Mouse (Mus musculus): ENCODE data around the gene Pmis2. TPM values are rescaled to one million over a fixed set of nuclear protein-coding genes. Genes with fewer than 3 reads are reported as not detected.

Gene Pmis2
- total RNA-seq, 1 experiment: 0.36 TPM

DNA sequence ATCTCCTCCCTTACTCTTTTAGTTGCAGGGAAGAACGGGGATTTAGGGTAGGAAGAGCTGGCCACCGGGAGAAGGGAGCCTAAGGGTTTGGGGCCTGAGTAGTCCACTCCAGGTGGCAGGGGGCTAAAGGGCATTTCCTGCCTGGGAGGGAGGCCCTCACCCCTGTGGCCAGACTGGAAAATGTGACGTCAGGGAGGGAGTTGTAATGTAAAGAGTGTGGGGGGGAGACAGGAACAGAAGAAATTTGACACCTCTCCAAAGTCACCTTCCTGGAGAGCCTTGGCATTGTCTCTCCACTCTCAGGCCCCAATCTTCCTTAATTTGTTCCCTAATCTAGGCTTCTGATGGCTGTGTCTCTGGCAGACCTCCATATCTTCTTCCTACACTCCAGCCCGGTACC lies 32.3 kb downstream of the Pmis2 start:
- peaks cover 18% of the 10 kb centered on the region for H3K36me3 ChIP-seq (ENCODE audit: control insufficient read depth, insufficient read depth, low read length, poor library complexity, severe bottlenecking)
- in situ Hi-C loops (cut with MboI; ENCODE audit: low sequenced_read_pairs in 2 of 2, unreplicated experiment in 2 of 2): no loop called here
- no peak for TF ChIP-seq ZC3H11A (IDR thresholded peaks at IDR 0.05; ENCODE audit: borderline replicate concordance, low read depth, low read length)
- TF ChIP-seq MAFK (IDR thresholded peaks at IDR 0.05; ENCODE audit: insufficient read depth, low read depth, low read length): no peak
- TF ChIP-seq CHD2 (IDR thresholded peaks at IDR 0.05; ENCODE audit: low read depth, low read length): no peak
- no peak for TF ChIP-seq HCFC1 (IDR thresholded peaks at IDR 0.05; ENCODE audit: borderline replicate concordance, insufficient read depth, low read length)
- TF ChIP-seq ZNF384 (IDR thresholded peaks at IDR 0.05; ENCODE audit: low read depth, low read length): no peak
- peak; percentile 30 for DNase-seq (ENCODE audit: low read depth, low spot score)
- H3K9me3 ChIP-seq (ENCODE audit: control insufficient read depth, insufficient read depth, low read depth, low read length): no peaks in the 10 kb centered on the region
- H3K4me1 ChIP-seq (ENCODE audit: control insufficient read depth in 2 of 2, insufficient read depth in 2 of 2, low read length in 2 of 2, poor library complexity in 1 of 2): peaks cover 9 to 21% of the 10 kb centered on the region in 2 experiments; a peak in 3 of 4 replicates
- no peak overlapping the region for H3K27ac ChIP-seq (ENCODE audit: insufficient read depth, low read depth, low read length, poor library complexity, severe bottlenecking)
- H3K9ac ChIP-seq (ENCODE audit: insufficient read depth, low read depth, low read length, poor library complexity, severe bottlenecking): no peak overlapping the region
- no peak overlapping the region for H3K4me3 ChIP-seq (ENCODE audit: insufficient read depth in 1 of 2, low read depth in 1 of 2, low read length in 2 of 2, poor library complexity in 1 of 2, severe bottlenecking in 1 of 2)

DNA sequence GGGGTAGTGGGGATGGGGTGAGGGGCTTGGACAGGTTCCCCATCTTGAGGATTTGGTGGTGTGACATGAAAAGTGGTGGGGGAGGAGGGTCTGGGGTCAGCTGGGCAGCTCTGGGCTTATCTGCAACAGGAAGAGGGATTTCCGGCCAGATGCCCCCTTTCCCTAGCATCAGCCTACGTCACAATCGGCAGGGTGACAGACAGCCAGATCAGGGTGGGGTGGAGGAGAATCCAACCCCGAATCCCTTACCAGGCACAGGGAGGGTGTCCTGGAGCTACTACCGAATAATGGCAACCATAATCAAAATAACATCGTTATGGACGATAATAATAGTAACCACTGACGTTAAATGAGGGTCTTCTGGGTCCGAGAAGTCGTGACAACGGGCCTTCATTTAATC lies 35.0 kb downstream of the Pmis2 start:
- Histone ChIP-seq H3K4me1 (ENCODE audit: control insufficient read depth in 2 of 2, insufficient read depth in 2 of 2, low read length in 2 of 2, poor library complexity in 1 of 2) (peaks cover 9 to 28% of the 10 kb centered on the region in 2 experiments; a peak in 3 of 4 replicates), H3K36me3 (ENCODE audit: control insufficient read depth, insufficient read depth, low read length, poor library complexity, severe bottlenecking) (peaks cover 8% of the 10 kb centered on the region), H3K9me3 (ENCODE audit: control insufficient read depth, insufficient read depth, low read depth, low read length) (no peaks in the 10 kb centered on the region), H3K4me3 (ENCODE audit: insufficient read depth in 1 of 2, low read depth in 1 of 2, low read length in 2 of 2, poor library complexity in 1 of 2, severe bottlenecking in 1 of 2) (no peak overlapping the region), H3K27ac (ENCODE audit: insufficient read depth, low read depth, low read length, poor library complexity, severe bottlenecking) (no peak overlapping the region), H3K9ac (ENCODE audit: insufficient read depth, low read depth, low read length, poor library complexity, severe bottlenecking) (no peak overlapping the region)
- in situ Hi-C loops (cut with MboI; ENCODE audit: low sequenced_read_pairs in 2 of 2, unreplicated experiment in 2 of 2): no loop called here
- TF ChIP-seq CHD2 (IDR thresholded peaks at IDR 0.05; ENCODE audit: low read depth, low read length): no peak
- TF ChIP-seq ZC3H11A (IDR thresholded peaks at IDR 0.05; ENCODE audit: borderline replicate concordance, low read depth, low read length): no peak
- TF ChIP-seq ZNF384 (IDR thresholded peaks at IDR 0.05; ENCODE audit: low read depth, low read length): no peak
- DNase-seq (ENCODE audit: low read depth, low spot score): no peak

DNA sequence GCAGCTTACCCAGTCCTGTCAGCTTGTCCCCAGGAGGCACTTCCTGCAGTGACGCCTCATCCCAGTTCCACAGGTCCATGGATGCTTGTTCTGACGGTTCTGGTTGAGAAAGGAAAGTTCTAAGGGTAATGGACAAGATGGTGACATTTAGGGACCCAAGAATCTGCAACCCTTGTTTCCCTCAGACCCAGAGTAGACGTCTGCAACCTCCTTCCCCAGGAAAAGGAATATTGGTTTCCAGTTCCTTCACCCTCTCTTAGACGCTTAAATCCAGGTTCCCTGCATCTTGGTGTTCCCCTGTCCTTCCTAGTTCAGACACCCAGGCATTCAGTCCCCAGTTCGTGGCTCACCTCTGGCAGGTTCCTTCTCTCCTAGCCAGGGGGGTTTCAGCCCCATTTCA lies 35.7 kb downstream of the Pmis2 start, which contains the start of gene Etv2:
TSS of gene Etv2 (minus strand) at position 101 of the 400 bp plus-strand sequence.
- no peak for DNase-seq (ENCODE audit: low read depth, low spot score)
- Histone ChIP-seq H3K9ac (ENCODE audit: insufficient read depth, low read depth, low read length, poor library complexity, severe bottlenecking) (peak within 1 kb of the TSS; percentile 44; the same call in 1 of the 2 replicates), H3K4me3 (ENCODE audit: insufficient read depth in 1 of 2, low read depth in 1 of 2, low read length in 2 of 2, poor library complexity in 1 of 2, severe bottlenecking in 1 of 2) (peak within 1 kb of the TSS; percentile 43 to 44), H3K4me1 (ENCODE audit: control insufficient read depth in 2 of 2, insufficient read depth in 2 of 2, low read length in 2 of 2, poor library complexity in 1 of 2) (peaks cover 9 to 28% of the 10 kb centered on the region in 2 experiments; a peak in 3 of 4 replicates), H3K36me3 (ENCODE audit: control insufficient read depth, insufficient read depth, low read length, poor library complexity, severe bottlenecking) (peaks cover 2% of the 10 kb centered on the region), H3K9me3 (ENCODE audit: control insufficient read depth, insufficient read depth, low read depth, low read length) (no peaks in the 10 kb centered on the region), H3K27ac (ENCODE audit: insufficient read depth, low read depth, low read length, poor library complexity, severe bottlenecking) (no peak within 1 kb of the TSS)
- TF ChIP-seq HCFC1 (IDR thresholded peaks at IDR 0.05; ENCODE audit: borderline replicate concordance, insufficient read depth, low read length): no peak
- no peak for TF ChIP-seq ZNF384 (IDR thresholded peaks at IDR 0.05; ENCODE audit: low read depth, low read length)
- no peak for TF ChIP-seq MAFK (IDR thresholded peaks at IDR 0.05; ENCODE audit: insufficient read depth, low read depth, low read length)
- no peak for TF ChIP-seq CHD2 (IDR thresholded peaks at IDR 0.05; ENCODE audit: low read depth, low read length)
- TF ChIP-seq ZC3H11A (IDR thresholded peaks at IDR 0.05; ENCODE audit: borderline replicate concordance, low read depth, low read length): no peak
- in situ Hi-C loops (cut with MboI; ENCODE audit: low sequenced_read_pairs in 2 of 2, unreplicated experiment in 2 of 2): no loop called here

DNA sequence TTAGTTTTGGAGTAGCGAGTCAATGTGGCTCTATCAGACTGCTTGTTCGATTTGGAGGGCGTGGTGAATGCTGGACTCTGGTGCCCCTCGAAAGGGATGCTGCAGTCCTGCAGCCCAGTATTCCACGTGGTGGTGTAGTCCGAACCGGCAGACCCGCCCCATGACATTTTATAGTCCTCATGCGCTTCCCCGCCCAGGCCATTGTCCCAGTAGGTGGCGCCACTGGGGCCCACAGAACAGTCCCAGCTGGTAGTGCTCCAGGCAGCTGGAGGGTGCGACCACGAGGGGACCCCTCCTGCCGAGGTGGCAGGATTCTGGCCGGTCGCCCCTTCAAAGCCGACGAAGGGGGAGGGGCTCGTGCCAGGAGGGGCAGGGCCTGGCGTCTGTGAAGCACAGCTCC lies 36.8 kb downstream of the Pmis2 start:
- in situ Hi-C loops (cut with MboI; ENCODE audit: low sequenced_read_pairs in 2 of 2, unreplicated experiment in 2 of 2): no loop called here
- H3K9me3 ChIP-seq (ENCODE audit: control insufficient read depth, insufficient read depth, low read depth, low read length): no peaks in the 10 kb centered on the region
- peak overlapping the region; percentile 43 to 44 for H3K4me3 ChIP-seq (ENCODE audit: insufficient read depth in 1 of 2, low read depth in 1 of 2, low read length in 2 of 2, poor library complexity in 1 of 2, severe bottlenecking in 1 of 2)
- TF ChIP-seq ZC3H11A (IDR thresholded peaks at IDR 0.05; ENCODE audit: borderline replicate concordance, low read depth, low read length) (no peak), CHD2 (IDR thresholded peaks at IDR 0.05; ENCODE audit: low read depth, low read length) (no peak), MAFK (IDR thresholded peaks at IDR 0.05; ENCODE audit: insufficient read depth, low read depth, low read length) (no peak), ZNF384 (IDR thresholded peaks at IDR 0.05; ENCODE audit: low read depth, low read length) (no peak), HCFC1 (IDR thresholded peaks at IDR 0.05; ENCODE audit: borderline replicate concordance, insufficient read depth, low read length) (no peak)
- H3K4me1 ChIP-seq (ENCODE audit: control insufficient read depth in 2 of 2, insufficient read depth in 2 of 2, low read length in 2 of 2, poor library complexity in 1 of 2): peaks cover 7 to 25% of the 10 kb centered on the region in 2 experiments; a peak in 3 of 4 replicates
- no peak overlapping the region for H3K27ac ChIP-seq (ENCODE audit: insufficient read depth, low read depth, low read length, poor library complexity, severe bottlenecking)
- peak; percentile 83 for DNase-seq (ENCODE audit: low read depth, low spot score)
- no peaks in the 10 kb centered on the region for H3K36me3 ChIP-seq (ENCODE audit: control insufficient read depth, insufficient read depth, low read length, poor library complexity, severe bottlenecking)
- H3K9ac ChIP-seq (ENCODE audit: insufficient read depth, low read depth, low read length, poor library complexity, severe bottlenecking): peak overlapping the region; percentile 44; the same call in 1 of the 2 replicates
